Mouse (Mus musculus) stomach, postnatal 0 days (tissue): ENCODE results near the gene Ciao2b. TPM values are rescaled to one million over a fixed set of nuclear protein-coding genes. Genes with fewer than 3 reads are reported as not detected.

Experiments
- ATAC-seq: fragments of 200-750 bp; cut with Nextera tagmentation; 2 replicates; pipeline ENCODE4 v1.8.0; 2017; ENCODE audit not compliant: low FRiP score, low TSS enrichment
- DNase-seq: peaks from one replicate; pipeline ENCODE4 v3.0.0-alpha.2; 2016; ENCODE audit warnings: low spot score
- H3K27ac ChIP-seq: fragments of 300-500 bp; sonication (generic); replicated peaks from 2 replicates; pipeline ENCODE4 v1.5.1; 2014; ENCODE audit warnings: mild to moderate bottlenecking, control low read depth
- H3K27me3 ChIP-seq: fragments of 300-500 bp; sonication (generic); 2 replicates; pipeline ENCODE4 v1.6.1; 2014; ENCODE audit warnings: low read length; ENCODE audit not compliant: control insufficient read depth, insufficient read depth
- H3K36me3 ChIP-seq: fragments of 300-500 bp; sonication (generic); 2 replicates; pipeline ENCODE4 v1.6.1; 2014; ENCODE audit warnings: low read length, mixed read lengths; ENCODE audit not compliant: control insufficient read depth, insufficient read depth
- H3K4me1 ChIP-seq: fragments of 300-500 bp; sonication (generic); replicated peaks from 2 replicates; pipeline ENCODE4 v1.6.1; 2014; ENCODE audit warnings: antibody characterized with exemption; ENCODE audit not compliant: control insufficient read depth, insufficient read depth
- H3K4me2 ChIP-seq: fragments of 300-500 bp; sonication (generic); replicated peaks from 2 replicates; pipeline ENCODE4 v1.6.1; 2014; ENCODE audit warnings: low read depth, mild to moderate bottlenecking, control low read depth, moderate library complexity
- H3K4me3 ChIP-seq: fragments of 300-500 bp; sonication (generic); 2 replicates; pipeline ENCODE4 v1.5.1; 2014; ENCODE audit warnings: low read depth, low read length, control low read depth
- H3K9ac ChIP-seq: fragments of 300-500 bp; sonication (generic); 2 replicates; pipeline ENCODE4 v1.6.1; 2014; ENCODE audit warnings: mild to moderate bottlenecking, low read length, control low read depth, mixed read lengths
- H3K9me3 ChIP-seq: fragments of 300-500 bp; sonication (generic); 2 replicates; pipeline ENCODE4 v1.6.1; 2016; ENCODE audit warnings: low read length; ENCODE audit not compliant: control insufficient read depth
- CTCF ChIP-seq: IDR thresholded peaks from 2 replicates; pipeline ENCODE4 v1.5.1; 2016; ENCODE audit warnings: antibody characterized with exemption, low read depth, mild to moderate bottlenecking, moderate library complexity
- EP300 ChIP-seq: optimal IDR thresholded peaks from 2 replicates; pipeline ENCODE3; 2016; ENCODE audit warnings: antibody characterized with exemption
- WGBS: fragments of 180-500 bp; shearing (Covaris S2); extraction: QIAGEN DNeasy Blood & Tissue Kit; methylation state at CpG from one replicate; pipeline ENCODE4 v1.1.7; 2014; 5-methylcytosine and 5-hydroxymethylcytosine counted together
- polyA plus RNA-seq: library from polyadenylated mRNA; unstranded; fragments of >200 nt; fragmentation: Nextera tagmentation; extraction: Ambion mirVana; gene quantifications from 2 replicates; pipeline ENCODE4 v1.2.1, GENCODE M21; 2015

Ciao2b gene
- polyA plus RNA-seq, 1 experiment from 2014 or later = 71.2 TPM

GRCm38 (mm10) chr8:104632486-104632885, 9.3 kb downstream of the Ciao2b start:
- H3K27me3 ChIP-seq = no peaks in the 10 kb centered on the region
- no peak overlapping the region; the same call in 1 of the 2 replicates for H3K27ac ChIP-seq
- 0 out of 2 replicates have a peak, but pooled peaks cover 2% of the 10 kb centered on the region for H3K4me1 ChIP-seq
- ATAC-seq = no peak
- no peak overlapping the region for H3K9ac ChIP-seq
- TF ChIP-seq EP300 = no peak
- TF ChIP-seq CTCF = no peak
- WGBS = 68% methylated on average over 6 of the region's 6 CpGs
- no peak overlapping the region for H3K4me3 ChIP-seq
- no peaks in the 10 kb centered on the region for H3K9me3 ChIP-seq
- H3K36me3 ChIP-seq = no peaks in the 10 kb centered on the region
- no peak for DNase-seq
- no peak overlapping the region for H3K4me2 ChIP-seq

DNA sequence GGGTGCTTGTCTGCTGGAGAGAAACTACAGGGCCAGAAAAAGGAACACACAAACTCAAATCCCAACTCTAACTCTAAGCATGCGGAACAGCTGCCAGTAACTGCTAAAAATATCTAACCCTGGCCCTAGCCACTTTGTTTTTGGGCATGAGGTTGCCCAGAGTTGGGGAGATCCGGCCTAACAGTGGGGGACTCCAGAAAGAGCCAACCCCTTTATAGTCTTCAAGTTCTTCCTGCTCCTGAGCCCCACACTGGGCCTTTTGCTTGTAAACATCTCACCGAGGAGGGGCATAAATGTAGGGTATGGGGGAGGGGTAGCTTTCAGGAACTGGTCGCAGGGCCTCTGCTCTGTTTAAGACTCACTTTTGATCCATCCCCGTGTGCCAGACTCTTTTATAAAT, 9.8 kb downstream of the Ciao2b start:
- Histone ChIP-seq H3K4me1 (0 out of 2 replicates have a peak, but pooled peaks cover 2% of the 10 kb centered on the region), H3K27ac (peak overlapping the region; percentile 58), H3K36me3 (no peaks in the 10 kb centered on the region), H3K27me3 (no peaks in the 10 kb centered on the region), H3K9ac (no peak overlapping the region), H3K4me3 (peak overlapping the region; percentile 42), H3K9me3 (no peaks in the 10 kb centered on the region), H3K4me2 (peak overlapping the region; percentile 58)
- DNase-seq (no peak), ATAC-seq (no peak)
- TF ChIP-seq CTCF (no peak), EP300 (no peak)
- 34% methylated on average over 5 of the region's 5 CpGs for WGBS

GRCm38 (mm10) chr8:104630981-104631663, 10.6 kb downstream of the Ciao2b start, which contains the start of gene Rrad:
Gene Rrad (minus strand): TSS chr8:104631327.
- Histone ChIP-seq H3K4me3 (peak within 1 kb of the TSS; percentile 42), H3K9me3 (no peaks in the 10 kb centered on the region), H3K36me3 (no peaks in the 10 kb centered on the region), H3K4me1 (0 out of 2 replicates have a peak, but pooled peaks cover 2% of the 10 kb centered on the region), H3K27ac (peak within 1 kb of the TSS; percentile 58), H3K27me3 (no peaks in the 10 kb centered on the region), H3K9ac (peak within 1 kb of the TSS; percentile 53), H3K4me2 (peak within 1 kb of the TSS; percentile 58)
- ATAC-seq = peak; percentile 49; the same call in 1 of the 2 replicates
- DNase-seq = peak; percentile 57
- TF ChIP-seq CTCF (no peak), EP300 (no peak)
- 2% methylated on average over 18 of the region's 28 CpGs for WGBS

DNA sequence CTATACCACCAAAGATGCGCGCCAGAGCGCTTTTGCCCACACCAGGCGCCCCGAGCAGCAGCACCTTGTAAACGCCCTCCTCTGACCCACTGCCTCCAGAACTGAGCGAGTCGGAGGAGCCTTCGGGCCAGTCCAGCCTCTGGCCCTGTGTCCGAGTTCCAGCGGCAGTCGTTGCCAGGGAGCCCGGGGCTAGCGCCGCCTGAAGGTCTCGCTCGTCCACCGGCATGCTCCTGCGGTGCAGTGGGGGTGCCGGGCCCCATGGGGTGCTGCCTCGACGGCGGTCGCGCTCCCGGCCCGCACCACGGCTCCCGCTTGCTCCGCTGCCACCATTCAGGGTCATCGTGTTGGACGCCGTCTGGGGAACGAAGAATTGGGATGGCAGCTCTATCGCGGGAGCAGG, 11.2 kb downstream of the Ciao2b start:
- Histone ChIP-seq H3K4me1 (0 out of 2 replicates have a peak, but pooled peaks cover 2% of the 10 kb centered on the region), H3K36me3 (no peaks in the 10 kb centered on the region), H3K4me3 (peak overlapping the region; percentile 42), H3K27me3 (no peaks in the 10 kb centered on the region), H3K9ac (peak overlapping the region; percentile 53), H3K27ac (peak overlapping the region; percentile 45), H3K4me2 (peak overlapping the region; percentile 58), H3K9me3 (no peaks in the 10 kb centered on the region)
- DNase-seq (peak; percentile 44), ATAC-seq (0 out of 2 replicates have a peak, but pooled peaks have one; percentile 17)
- TF ChIP-seq CTCF = peak; percentile 21; the same call in 1 of the 2 replicates
- TF ChIP-seq EP300 = no peak
- WGBS = under 1% methylated on average over 35 of the region's 36 CpGs

- Histone ChIP-seq H3K9ac (no peak overlapping the region; the same call in 1 of the 2 replicates), H3K4me1 (0 out of 2 replicates have a peak, but pooled peaks cover 2% of the 10 kb centered on the region), H3K27ac (no peak overlapping the region), H3K9me3 (no peaks in the 10 kb centered on the region), H3K4me3 (peak overlapping the region; percentile 42), H3K27me3 (no peaks in the 10 kb centered on the region), H3K36me3 (no peaks in the 10 kb centered on the region), H3K4me2 (peak overlapping the region; percentile 58)
- 27% methylated on average over 8 of the region's 8 CpGs for WGBS
- no peak for DNase-seq
- TF ChIP-seq EP300 = no peak
- TF ChIP-seq CTCF = no peak
- ATAC-seq = no peak
Observed at GRCm38 (mm10) chr8:104630111-104630479, 11.7 kb downstream of the Ciao2b start.
